Mouse (Mus musculus): ENCODE results near the gene Cmc2. TPM values are rescaled to one million over a fixed set of nuclear protein-coding genes. Genes with fewer than 3 reads are reported as not detected.
A peak's percentile ranks its signal among the peaks of the same experiment; 100 is the strongest.

Gene Cmc2
- total RNA-seq, 2 experiments from 2014 or later: 12.2 to 12.6 TPM

DNA sequence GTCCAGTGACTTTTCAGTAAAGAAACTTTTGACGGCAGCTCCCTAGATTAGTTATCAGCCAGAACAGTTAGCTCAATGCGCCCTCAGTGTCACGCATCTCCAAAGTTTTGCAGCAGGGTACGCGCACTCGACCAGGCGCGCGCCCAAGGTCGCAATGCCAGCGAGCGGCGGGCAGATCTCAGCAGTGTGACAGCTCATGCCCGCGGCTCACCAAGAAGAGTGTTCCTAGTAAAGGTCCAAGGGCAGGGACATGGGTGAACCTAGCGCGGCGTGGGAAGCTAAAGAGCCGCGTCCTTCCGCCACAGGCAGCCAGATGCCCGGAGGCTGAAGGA lies 284 bp downstream of the Cmc2 start:
- DNase-seq (ENCODE audit: low spot score in 2 of 2): no peak

DNA sequence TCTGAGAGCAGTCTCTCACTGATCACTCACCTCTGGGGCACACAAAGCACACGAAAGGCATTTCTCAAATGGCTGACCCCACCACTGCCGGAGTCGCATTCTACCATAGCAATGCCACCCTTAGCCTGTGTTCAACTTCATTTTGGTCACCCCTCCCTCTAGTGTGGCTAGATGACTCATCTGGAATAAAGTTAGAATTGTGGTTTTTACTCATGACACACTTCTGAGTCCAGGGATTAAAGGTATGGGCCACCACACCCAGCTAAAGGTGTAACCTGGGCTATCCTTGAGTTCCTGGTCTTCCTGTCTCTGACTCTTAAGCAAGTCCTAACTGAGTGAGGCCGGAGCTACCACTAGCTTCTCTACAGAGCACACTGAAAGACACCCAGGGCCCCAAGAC lies 15.4 kb downstream of the Cmc2 start:
- DNase-seq (ENCODE audit: low spot score in 2 of 2): no peak

GRCm38 (mm10) chr8:116905252-116905651 lies 16.0 kb downstream of the Cmc2 start:
- DNase-seq (ENCODE audit: low spot score in 2 of 2): no peak

- DNase-seq (ENCODE audit: low spot score in 2 of 2): no peak
Observed at GRCm38 (mm10) chr8:116904736-116905135, 16.5 kb downstream of the Cmc2 start.

DNA sequence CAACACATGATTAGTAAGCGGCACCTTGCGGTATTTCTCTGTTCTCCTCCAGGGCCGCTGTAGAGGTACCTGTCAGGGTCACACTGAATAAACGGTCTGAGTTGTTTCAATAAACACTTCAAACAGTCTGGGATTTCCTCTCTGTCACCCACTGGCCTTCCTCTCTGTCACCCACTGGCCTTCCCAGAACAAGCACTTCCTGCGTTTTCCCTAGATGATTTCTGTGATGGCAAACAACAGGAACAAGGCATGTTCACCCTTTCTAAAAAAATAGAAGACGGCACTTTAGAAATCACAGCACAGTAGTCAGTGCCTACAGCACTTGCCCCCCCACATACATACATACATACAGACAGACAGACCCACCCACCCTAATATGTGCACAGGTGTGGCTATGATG lies 25.7 kb downstream of the Cmc2 start:
- DNase-seq (ENCODE audit: low spot score in 2 of 2): no peak

DNA sequence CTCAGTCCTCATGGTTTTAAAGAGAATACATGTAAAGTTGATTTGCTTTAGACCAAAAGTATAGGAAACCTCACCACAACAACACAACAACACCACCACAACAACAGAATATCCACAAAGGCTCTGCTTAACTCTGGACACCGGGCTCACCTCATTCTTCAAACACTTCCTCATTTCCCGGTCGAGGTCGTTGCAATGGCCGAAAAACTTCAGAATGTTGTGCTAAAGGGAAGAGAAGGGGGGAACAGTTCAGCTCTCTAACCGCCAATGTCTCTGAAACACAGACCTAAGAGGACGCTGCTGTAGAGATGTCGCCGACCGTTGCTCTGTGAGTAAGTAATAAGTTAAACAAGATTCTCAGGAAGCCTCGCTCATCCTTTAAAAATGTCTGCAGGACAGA lies 27.3 kb downstream of the Cmc2 start:
- no peak for DNase-seq (ENCODE audit: low spot score in 2 of 2)

DNA sequence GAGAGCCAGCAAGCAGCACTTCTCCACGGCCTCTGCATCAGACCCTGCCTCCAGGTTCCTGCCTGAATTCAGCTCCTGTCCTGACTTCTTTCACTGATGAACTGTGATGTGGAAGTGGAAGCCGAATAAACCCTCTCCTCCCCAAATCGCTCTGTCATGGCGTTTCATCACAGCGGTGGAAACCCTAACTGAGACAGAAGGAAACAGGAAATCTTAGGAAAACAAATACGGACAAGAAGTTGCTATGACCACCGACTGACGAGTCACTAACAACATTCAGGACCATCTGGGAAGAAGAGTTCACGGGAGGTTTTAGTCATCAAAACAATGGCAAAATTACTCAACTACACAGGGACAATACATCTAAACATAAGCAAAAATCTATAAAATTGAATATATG lies 28.6 kb downstream of the Cmc2 start:
- no peak for DNase-seq (ENCODE audit: low spot score in 2 of 2)

GRCm38 (mm10) chr8:116892130-116892529 lies 29.1 kb downstream of the Cmc2 start:
- DNase-seq (ENCODE audit: low spot score in 2 of 2): no peak

DNA sequence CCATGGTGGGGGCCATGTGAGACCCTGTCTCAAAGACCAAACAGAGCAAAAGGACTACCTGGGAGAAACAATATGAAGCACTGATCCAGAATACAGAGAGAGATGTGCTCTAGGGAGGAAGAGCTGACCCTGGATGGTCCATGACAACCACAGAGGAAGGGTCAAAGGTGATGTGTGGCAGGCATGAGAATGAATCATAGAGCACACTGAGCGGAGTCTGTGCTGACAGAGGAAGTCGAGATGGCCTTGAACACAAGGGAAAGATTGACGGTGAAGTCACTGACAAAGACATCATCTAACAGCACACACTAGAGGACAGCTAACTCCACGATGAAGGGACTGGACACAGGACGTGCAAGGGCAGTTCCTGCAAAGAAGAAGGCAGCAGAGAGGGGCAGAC lies 29.8 kb downstream of the Cmc2 start:
- no peak for DNase-seq (ENCODE audit: low spot score in 2 of 2)

DNA sequence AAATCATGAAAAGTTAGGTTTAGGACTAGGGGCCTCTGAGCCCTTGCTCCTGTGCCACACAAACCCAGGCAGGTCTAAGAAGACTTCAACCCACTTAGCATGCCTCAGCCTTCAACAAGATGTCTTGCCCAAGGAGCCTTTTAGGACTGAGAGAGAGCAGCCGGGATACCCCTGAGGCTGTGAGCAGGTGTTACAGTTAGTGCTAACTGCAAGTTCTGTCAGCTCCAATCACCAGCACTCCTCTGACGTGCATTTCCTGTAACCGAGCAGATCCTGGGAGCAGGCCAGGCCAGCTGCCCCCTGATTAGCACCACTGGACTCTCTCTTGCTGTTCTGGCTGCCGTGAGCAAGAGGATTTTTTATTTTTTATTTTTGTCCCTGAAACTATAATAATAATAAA lies 33.4 kb downstream of the Cmc2 start:
- no peak for DNase-seq (ENCODE audit: low spot score in 2 of 2)

GRCm38 (mm10) chr8:116881396-116881795 lies 39.9 kb downstream of the Cmc2 start:
- DNase-seq (ENCODE audit: low spot score in 2 of 2): no peak

DNA sequence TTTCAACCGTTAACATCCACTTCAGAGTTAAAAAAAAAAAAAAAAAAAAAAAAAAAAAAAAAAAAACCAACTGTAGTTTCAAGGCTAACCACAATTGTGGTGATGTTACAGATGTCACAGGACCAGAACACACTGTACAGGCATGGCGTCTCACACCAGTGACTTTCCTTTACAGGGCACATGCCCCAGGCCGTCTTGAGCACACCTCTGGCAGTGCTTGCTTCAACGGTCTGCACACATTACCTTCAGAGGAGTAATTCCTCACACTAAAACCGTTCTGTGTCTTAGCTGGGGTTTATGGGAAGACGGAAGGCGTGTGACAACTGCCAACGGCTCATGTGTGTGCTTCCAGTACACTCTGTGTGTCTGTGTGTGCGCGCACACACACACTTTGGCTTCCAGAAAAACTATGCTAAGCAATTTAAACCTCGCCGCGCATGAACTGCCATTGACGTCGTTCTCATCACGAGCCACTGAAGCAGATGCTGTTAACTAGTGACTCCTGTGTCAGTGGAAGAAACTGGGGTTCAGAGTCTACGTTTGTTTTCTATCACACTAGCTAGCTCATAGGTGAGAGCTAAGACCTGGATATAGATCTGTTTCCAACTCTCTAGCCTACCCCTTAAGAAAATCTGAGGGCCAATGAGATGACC lies 45.3 kb downstream of the Cmc2 start:
- no peak for DNase-seq (ENCODE audit: low spot score in 2 of 2)

GRCm38 (mm10) chr8:116873986-116874385 lies 47.3 kb downstream of the Cmc2 start:
- DNase-seq (ENCODE audit: low spot score in 2 of 2): no peak

GRCm38 (mm10) chr8:116873586-116873985 lies 47.7 kb downstream of the Cmc2 start:
- DNase-seq (ENCODE audit: low spot score in 2 of 2): no peak

DNA sequence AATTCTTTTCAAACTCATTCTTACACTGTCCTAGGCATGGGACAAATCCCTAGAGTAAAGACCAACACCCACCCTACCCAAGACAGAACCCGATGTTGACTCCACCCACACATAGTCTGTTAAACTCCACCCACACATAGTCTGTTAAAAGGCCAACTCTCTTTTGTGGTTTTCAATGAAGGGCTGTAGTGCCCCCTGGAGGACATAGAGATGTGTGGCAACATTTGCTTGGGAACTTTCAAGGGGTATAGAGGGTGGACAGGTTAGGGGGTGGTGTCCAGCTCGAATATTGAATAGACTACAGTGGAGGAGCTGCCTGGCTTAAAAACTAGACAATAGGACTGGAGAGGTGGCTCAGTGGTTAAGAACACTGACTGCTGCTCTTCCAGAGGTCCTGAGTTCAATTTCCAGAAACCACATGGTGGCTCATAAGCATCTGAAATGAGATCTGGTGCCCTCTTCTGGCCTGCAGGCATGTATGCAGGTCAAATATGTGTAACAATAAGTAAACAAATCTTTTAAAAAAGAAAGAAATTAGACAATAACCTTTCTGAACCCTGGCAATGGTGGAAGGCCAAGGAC lies 48.4 kb downstream of the Cmc2 start:
- peak; percentile 26 to 45 for DNase-seq (ENCODE audit: low spot score in 2 of 2)

GRCm38 (mm10) chr8:116868699-116869098 lies 52.6 kb downstream of the Cmc2 start:
- peak; percentile 16 to 21 for DNase-seq (ENCODE audit: low spot score in 2 of 2)

DNA sequence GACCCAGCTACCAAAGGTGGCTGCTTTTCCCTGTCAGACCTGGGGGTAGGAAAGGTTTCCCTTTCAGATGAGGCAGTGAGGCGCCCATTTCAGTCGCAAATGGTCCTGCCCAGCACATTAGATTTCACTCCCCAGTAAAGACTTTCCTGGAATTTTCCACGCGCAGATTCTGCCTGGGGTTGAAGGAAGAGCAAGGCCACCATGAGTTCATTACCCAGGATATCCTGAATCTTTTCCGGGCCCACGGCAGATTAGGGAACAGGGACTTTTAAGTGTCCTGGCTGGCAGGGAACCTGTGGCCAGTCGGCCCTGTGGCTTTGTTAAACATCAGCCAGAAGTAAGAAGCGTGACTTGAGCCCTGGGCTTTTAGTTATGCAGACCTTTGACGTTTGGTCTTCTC lies 53.9 kb downstream of the Cmc2 start:
- no peak for DNase-seq (ENCODE audit: low spot score in 2 of 2)

- no peak for DNase-seq (ENCODE audit: low spot score in 2 of 2)
Observed at GRCm38 (mm10) chr8:116866118-116866903, 54.9 kb downstream of the Cmc2 start.

- no peak for DNase-seq (ENCODE audit: low spot score in 2 of 2)
Observed at GRCm38 (mm10) chr8:116864514-116864913, 56.7 kb downstream of the Cmc2 start.

DNA sequence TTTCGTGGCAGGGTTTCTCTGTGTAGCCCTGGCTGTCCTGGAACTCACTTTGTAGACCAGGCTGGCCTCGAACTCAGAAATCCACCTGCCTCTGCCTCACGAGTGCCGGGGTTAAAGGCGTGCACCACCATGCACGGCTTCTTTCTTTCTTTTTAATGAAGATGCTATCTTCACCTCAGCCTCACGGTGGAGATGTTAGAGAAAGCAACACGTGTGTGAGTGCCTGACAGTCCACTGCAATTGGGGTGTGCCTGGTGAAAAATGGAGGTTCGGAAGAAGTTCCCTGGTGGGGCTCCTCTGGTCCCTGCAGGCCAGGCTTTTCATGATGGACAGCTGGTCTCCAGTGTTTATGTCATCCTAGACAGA lies 57.2 kb downstream of the Cmc2 start:
- no peak for DNase-seq (ENCODE audit: low spot score in 2 of 2)

GRCm38 (mm10) chr8:116863357-116864021 lies 57.8 kb downstream of the Cmc2 start:
- DNase-seq (ENCODE audit: low spot score in 2 of 2): peak; percentile 53 to 80

DNA sequence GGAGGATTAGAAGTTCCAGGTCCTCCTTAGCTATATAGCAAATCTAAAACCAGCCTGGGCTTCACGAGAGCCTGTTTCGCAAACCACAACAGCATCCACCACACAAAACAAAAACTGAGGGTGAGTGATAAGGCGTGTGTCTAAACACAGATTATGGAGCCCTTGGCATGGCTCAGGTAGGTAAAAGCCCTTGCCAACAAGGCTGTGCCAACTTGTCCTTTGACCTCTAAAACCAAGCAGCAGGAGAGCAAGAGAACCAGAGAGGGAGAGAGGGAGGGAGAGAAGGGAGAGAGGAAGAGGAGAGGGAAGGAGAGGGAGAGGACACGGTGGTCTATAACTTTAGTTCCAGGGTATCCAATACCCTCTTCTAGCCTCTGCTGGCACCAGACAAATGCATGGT lies 59.1 kb downstream of the Cmc2 start:
- no peak for DNase-seq (ENCODE audit: low spot score in 2 of 2)

Measured in layer of hippocampus, postnatal 14 days (tissue).